Mouse (Mus musculus) embryonic facial prominence, embryonic 12.5 days (tissue): ENCODE data around the gene Fkrp. TPM values are rescaled to one million over a fixed set of nuclear protein-coding genes. Genes with fewer than 3 reads are reported as not detected.
A peak's percentile ranks its signal among the peaks of the same experiment; 100 is the strongest.

Source experiments
- ATAC-seq: fragments of 200-750 bp; cut with Nextera tagmentation; 2 replicates; pipeline ENCODE4 v1.8.0; 2017; ENCODE audit not compliant: insufficient number of reproducible peaks, insufficient read depth, low FRiP score, low TSS enrichment
- H3K27ac ChIP-seq: fragments of 300-500 bp; sonication (generic); 2 replicates; pipeline ENCODE4 v1.5.1; 2016; ENCODE audit warnings: mild to moderate bottlenecking
- H3K27me3 ChIP-seq: fragments of 300-500 bp; sonication (generic); 2 replicates; pipeline ENCODE4 v1.6.1; 2016; ENCODE audit warnings: mild to moderate bottlenecking, moderate library complexity
- H3K36me3 ChIP-seq: fragments of 300-500 bp; sonication (generic); 2 replicates; pipeline ENCODE4 v1.6.1; 2016; ENCODE audit warnings: mild to moderate bottlenecking
- H3K4me1 ChIP-seq: fragments of 300-500 bp; sonication (generic); 2 replicates; pipeline ENCODE4 v1.6.1; 2016
- H3K4me2 ChIP-seq: fragments of 300-500 bp; sonication (generic); replicated peaks from 2 replicates; pipeline ENCODE4 v1.6.1; 2016; ENCODE audit warnings: mild to moderate bottlenecking, moderate library complexity
- H3K4me3 ChIP-seq: fragments of 300-500 bp; sonication (generic); 2 replicates; pipeline ENCODE4 v1.5.1; 2016; ENCODE audit warnings: mild to moderate bottlenecking
- H3K9ac ChIP-seq: fragments of 300-500 bp; sonication (generic); 2 replicates; pipeline ENCODE4 v1.6.1; 2016; ENCODE audit warnings: mild to moderate bottlenecking, moderate library complexity
- H3K9me3 ChIP-seq: fragments of 300-500 bp; sonication (generic); 2 replicates; pipeline ENCODE4 v1.6.1; 2016; ENCODE audit warnings: mild to moderate bottlenecking, moderate library complexity
- WGBS: fragments of 180-500 bp; shearing (Covaris S2); methylation state at CpG from one replicate; pipeline ENCODE4 v1.1.7; 2016; 5-methylcytosine and 5-hydroxymethylcytosine counted together
- polyA plus RNA-seq: library from polyadenylated mRNA; unstranded; fragments of >200 nt; fragmentation: Nextera tagmentation; extraction: Ambion mirVana; gene quantifications from 2 replicates; pipeline ENCODE4 v1.2.1, GENCODE M21; 2016

The Fkrp gene
- polyA plus RNA-seq, 1 experiment from 2014 or later: 31.4 TPM

DNA sequence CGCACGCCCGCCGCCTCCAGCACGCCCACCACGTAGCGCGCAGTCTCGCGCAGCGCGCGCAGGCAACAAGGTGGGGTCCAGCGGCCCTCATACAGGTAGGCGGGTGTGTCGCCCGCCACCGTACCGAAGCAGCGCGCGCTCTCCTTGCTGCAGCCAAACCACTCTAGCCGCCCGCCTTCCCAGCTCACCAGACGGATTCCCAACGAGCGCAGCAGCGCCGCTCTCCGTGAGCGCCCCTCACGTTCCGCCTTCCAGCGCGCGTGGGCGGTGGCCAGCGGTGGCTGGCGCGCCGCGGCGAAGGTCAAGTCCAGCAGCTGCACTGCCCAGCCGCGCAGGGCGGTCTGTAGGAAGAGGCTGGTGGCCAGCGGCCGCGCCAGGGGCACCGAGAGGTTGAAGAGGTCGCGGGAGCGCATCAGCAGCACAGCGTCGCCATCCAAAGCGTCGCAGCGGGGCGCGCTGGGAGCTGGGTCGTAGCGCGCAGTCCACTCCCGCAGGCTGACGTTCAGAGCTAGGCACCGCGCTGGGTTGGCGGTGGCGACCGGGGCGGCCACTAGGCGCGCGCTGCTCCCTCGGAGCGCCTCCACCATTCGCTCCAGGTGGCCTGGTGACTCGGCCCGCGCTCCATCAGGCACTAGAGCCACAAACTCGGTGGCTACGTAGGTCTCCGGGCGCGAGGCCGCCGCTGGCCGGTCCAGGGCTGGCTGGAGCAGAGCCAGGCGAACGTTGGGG is 5.4 kb downstream of the Fkrp start:
- WGBS: 5% methylated on average over 84 of the region's 90 CpGs
- Histone ChIP-seq H3K27me3 (peaks cover 25% of the 10 kb centered on the region), H3K9me3 (no peaks in the 10 kb centered on the region), H3K36me3 (peaks cover 32% of the 10 kb centered on the region), H3K9ac (peak overlapping the region; percentile 56), H3K4me1 (peaks cover 27% of the 10 kb centered on the region), H3K4me3 (peak overlapping the region; percentile 48), H3K4me2 (peak overlapping the region; percentile 96), H3K27ac (0 out of 2 replicates have a peak overlapping the region, but pooled peaks have one; percentile 4)
- no peak for ATAC-seq

DNA sequence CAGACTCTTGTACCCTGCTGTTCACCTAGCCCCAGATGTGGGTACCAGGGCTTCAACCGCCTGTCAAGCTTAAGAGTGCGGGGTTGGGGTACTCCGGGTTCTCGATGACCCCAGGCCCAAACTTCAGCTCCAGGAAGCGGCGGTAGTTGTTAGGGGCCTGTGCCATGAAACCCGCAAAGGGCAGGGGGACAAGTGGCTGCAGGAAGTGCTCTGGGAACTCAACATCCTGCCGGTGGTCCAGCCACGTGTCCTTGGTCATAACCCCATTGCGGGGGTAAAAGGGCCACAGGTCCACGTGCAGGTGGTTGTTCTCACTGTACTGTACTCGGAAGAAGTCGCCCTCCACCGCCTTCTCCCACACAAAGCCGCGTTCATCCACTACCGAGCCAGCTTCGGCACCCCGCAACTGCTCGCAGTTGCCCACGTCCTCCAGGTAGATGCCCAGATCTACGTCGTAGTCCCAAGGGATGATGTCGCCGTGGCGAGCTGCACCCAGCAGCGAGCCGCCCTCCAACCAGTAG is 6.1 kb downstream of the Fkrp start:
- Histone ChIP-seq H3K36me3 (peaks cover 32% of the 10 kb centered on the region), H3K4me2 (peak overlapping the region; percentile 96), H3K27me3 (peaks cover 25% of the 10 kb centered on the region), H3K9ac (no peak overlapping the region), H3K27ac (no peak overlapping the region), H3K4me3 (peak overlapping the region; percentile 48), H3K4me1 (peaks cover 25% of the 10 kb centered on the region), H3K9me3 (no peaks in the 10 kb centered on the region)
- WGBS: 48% methylated on average over 28 of the region's 28 CpGs
- no peak for ATAC-seq

DNA sequence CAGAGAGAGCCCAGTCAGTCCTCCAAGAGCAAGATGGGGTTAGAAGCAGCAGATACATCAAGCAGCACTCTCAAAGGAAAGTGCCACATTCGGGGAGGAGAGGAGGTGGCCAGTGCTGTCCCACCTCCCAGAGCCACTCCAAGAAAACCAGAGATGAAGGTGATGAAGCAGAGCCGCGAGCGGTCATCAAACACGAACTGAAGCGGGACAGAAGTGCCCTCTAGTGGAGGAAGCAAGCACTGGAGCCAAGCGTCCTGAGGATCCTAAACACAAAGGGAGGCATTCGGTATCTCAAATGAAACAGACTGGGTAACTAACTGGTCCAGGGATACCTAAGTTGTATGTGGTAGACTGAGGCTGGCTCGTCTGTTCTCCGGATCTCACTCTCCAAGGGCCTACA is 6.8 kb downstream of the Fkrp start:
- peaks cover 32% of the 10 kb centered on the region for H3K36me3 ChIP-seq
- no peak overlapping the region for H3K27ac ChIP-seq
- H3K9me3 ChIP-seq: no peaks in the 10 kb centered on the region
- H3K4me2 ChIP-seq: no peak overlapping the region
- no peak overlapping the region for H3K4me3 ChIP-seq
- no peak for ATAC-seq
- H3K9ac ChIP-seq: no peak overlapping the region
- WGBS: 31% methylated on average over 10 of the region's 10 CpGs
- H3K27me3 ChIP-seq: peaks cover 25% of the 10 kb centered on the region
- H3K4me1 ChIP-seq: peaks cover 20% of the 10 kb centered on the region

GRCm38 (mm10) chr7:16808647-16809046 is 7.9 kb downstream of the Fkrp start:
- H3K27me3 ChIP-seq: peaks cover 25% of the 10 kb centered on the region
- no peaks in the 10 kb centered on the region for H3K9me3 ChIP-seq
- H3K27ac ChIP-seq: no peak overlapping the region
- 80% methylated on average over 9 of the region's 9 CpGs for WGBS
- no peak for ATAC-seq
- H3K4me1 ChIP-seq: peaks cover 20% of the 10 kb centered on the region
- peaks cover 23% of the 10 kb centered on the region for H3K36me3 ChIP-seq
- H3K4me3 ChIP-seq: no peak overlapping the region
- H3K4me2 ChIP-seq: no peak overlapping the region
- no peak overlapping the region for H3K9ac ChIP-seq

- H3K4me3 ChIP-seq: no peak overlapping the region
- H3K27ac ChIP-seq: no peak overlapping the region
- H3K27me3 ChIP-seq: peaks cover 25% of the 10 kb centered on the region
- WGBS: 87% methylated on average over 9 of the region's 9 CpGs
- no peaks in the 10 kb centered on the region for H3K9me3 ChIP-seq
- peaks cover 18% of the 10 kb centered on the region for H3K36me3 ChIP-seq
- H3K4me2 ChIP-seq: no peak overlapping the region
- no peak overlapping the region for H3K9ac ChIP-seq
- ATAC-seq: no peak
- H3K4me1 ChIP-seq: peaks cover 20% of the 10 kb centered on the region
Observed at GRCm38 (mm10) chr7:16807936-16808335, 8.6 kb downstream of the Fkrp start.

DNA sequence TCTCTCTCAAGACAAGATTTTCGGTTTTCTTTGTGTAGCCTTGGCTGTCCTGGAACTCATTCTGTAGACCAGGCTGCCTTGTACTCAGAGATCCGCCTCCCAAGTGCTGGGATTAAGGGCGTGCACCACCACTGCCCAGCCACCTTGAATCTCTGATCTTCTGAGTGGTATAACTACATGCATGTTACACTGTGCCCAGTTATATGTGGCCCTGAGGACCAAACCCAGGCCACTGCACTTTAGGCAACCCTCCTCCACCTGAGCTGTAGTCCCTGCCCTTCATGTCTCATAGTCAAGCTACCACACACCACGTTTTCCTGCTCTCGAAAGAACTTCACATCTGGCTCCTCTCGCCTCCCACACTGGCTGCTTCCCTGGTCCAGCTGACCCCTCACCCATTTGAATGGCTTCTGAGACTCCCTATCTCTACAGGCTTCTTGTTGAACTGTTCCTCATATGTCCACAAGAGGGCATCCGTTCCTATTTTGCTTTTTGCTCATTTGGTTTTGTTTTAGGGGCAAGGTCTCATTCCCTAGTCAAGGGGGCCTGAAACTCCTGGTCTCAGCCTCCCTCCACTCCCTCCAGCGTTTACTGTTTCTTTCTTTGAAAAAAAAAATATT is 12.0 kb downstream of the Fkrp start:
- H3K4me2 ChIP-seq: no peak overlapping the region
- H3K9ac ChIP-seq: no peak overlapping the region
- 33% methylated on average over 8 of the region's 8 CpGs for WGBS
- H3K9me3 ChIP-seq: no peaks in the 10 kb centered on the region
- H3K27me3 ChIP-seq: no peaks in the 10 kb centered on the region
- no peak for ATAC-seq
- H3K4me1 ChIP-seq: no peaks in the 10 kb centered on the region
- no peak overlapping the region for H3K4me3 ChIP-seq
- no peak overlapping the region for H3K27ac ChIP-seq
- H3K36me3 ChIP-seq: peaks cover 16% of the 10 kb centered on the region

DNA sequence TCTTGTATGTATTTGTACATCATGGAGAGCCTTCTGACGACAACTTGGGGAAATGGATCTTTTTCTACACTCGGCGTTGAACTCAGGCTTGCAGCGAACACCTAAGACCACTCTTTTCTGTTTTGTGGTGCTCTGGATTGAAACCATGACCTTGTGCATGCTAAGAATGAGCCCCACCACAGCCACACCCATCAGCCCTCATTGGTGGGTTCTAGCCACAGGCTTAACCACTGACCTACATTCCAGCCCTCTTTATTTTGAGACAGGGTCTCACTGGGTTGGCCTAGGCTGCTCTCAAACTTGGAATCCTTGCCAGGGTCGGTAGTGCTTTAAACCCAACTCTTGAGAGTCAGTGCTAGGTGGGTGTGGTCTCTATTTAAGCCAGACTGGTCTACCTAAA is 21.6 kb downstream of the Fkrp start:
- Histone ChIP-seq H3K4me3 (no peak overlapping the region), H3K9me3 (no peaks in the 10 kb centered on the region), H3K27ac (no peak overlapping the region), H3K4me2 (no peak overlapping the region), H3K9ac (no peak overlapping the region), H3K4me1 (no peaks in the 10 kb centered on the region), H3K27me3 (no peaks in the 10 kb centered on the region), H3K36me3 (peaks cover 25% of the 10 kb centered on the region; the same call in 1 of the 2 replicates)
- WGBS: 88% methylated on average over 5 of the region's 5 CpGs
- no peak for ATAC-seq

DNA sequence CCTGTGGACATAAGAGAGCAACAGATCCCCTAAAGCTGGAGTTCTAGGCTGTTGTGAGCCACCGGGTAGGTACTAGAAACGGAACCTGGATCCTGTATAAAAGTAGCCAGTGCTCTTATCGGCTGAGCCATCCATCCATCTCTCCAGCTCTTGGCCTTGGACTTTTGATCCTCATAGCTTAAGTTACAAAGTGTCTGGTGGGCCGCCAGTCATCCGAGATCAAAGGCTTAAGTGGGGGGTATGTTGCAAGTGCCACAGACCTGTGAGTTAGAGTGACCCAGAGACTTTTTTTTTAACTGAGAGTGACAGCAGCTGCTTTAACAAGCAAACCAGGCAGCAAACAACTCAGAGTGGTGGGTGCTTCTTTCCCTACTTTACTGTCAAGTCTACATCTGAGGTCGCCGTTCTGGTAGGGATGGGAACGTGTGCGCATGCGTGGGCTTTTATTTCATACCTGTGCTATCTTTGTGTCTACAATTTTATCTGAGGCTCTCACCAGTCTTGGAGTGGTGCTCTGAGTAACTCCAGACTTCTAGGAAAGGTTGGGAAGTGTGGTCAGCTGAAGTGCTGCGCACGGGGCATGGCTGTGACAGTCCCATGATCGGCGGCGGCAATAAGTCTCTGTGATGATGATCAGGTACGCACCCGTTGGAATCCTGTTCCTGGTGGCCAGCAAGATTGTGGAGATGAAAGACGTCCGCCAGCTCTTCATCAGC is 23.4 kb downstream of the Fkrp start:
- Histone ChIP-seq H3K27ac (no peak overlapping the region), H3K27me3 (no peaks in the 10 kb centered on the region), H3K4me1 (no peaks in the 10 kb centered on the region), H3K36me3 (peaks cover 26% of the 10 kb centered on the region; the same call in 1 of the 2 replicates), H3K4me3 (no peak overlapping the region), H3K9ac (no peak overlapping the region), H3K4me2 (no peak overlapping the region), H3K9me3 (no peaks in the 10 kb centered on the region)
- WGBS: 88% methylated on average over 19 of the region's 19 CpGs
- ATAC-seq: no peak

DNA sequence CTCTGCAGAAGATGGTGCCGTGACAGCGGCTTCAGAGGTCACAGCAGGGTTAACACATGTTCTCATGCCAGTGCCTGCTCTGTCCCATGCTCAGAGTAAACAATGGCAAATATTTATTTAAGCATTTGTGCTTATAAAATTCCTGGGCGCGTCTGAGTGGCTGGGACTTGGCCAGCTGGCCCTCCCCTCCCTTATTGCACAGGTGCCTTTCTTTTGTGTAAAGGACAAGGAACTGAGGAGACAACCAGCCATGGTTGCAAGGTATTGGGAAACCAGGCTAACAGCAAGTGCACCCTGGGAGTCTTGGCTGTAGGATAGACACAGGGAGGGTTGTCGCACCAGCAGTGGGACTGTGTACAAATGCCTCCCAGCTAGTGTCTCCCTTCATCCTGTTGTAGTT is 24.2 kb downstream of the Fkrp start:
- H3K9me3 ChIP-seq: no peaks in the 10 kb centered on the region
- H3K9ac ChIP-seq: no peak overlapping the region
- ATAC-seq: no peak
- 67% methylated on average over 5 of the region's 5 CpGs for WGBS
- H3K4me3 ChIP-seq: no peak overlapping the region
- H3K27me3 ChIP-seq: no peaks in the 10 kb centered on the region
- no peak overlapping the region for H3K4me2 ChIP-seq
- peaks cover 24% of the 10 kb centered on the region; the same call in 1 of the 2 replicates for H3K36me3 ChIP-seq
- H3K4me1 ChIP-seq: no peaks in the 10 kb centered on the region
- H3K27ac ChIP-seq: no peak overlapping the region

- no peak for ATAC-seq
- Histone ChIP-seq H3K9ac (no peak overlapping the region), H3K4me2 (no peak overlapping the region), H3K36me3 (peaks cover 13% of the 10 kb centered on the region; the same call in 1 of the 2 replicates), H3K9me3 (no peaks in the 10 kb centered on the region), H3K27ac (no peak overlapping the region), H3K4me3 (no peak overlapping the region), H3K4me1 (peaks cover 23% of the 10 kb centered on the region), H3K27me3 (no peaks in the 10 kb centered on the region)
- WGBS: 88% methylated on average over 8 of the region's 8 CpGs
Observed at GRCm38 (mm10) chr7:16785541-16786083, 30.9 kb downstream of the Fkrp start.

DNA sequence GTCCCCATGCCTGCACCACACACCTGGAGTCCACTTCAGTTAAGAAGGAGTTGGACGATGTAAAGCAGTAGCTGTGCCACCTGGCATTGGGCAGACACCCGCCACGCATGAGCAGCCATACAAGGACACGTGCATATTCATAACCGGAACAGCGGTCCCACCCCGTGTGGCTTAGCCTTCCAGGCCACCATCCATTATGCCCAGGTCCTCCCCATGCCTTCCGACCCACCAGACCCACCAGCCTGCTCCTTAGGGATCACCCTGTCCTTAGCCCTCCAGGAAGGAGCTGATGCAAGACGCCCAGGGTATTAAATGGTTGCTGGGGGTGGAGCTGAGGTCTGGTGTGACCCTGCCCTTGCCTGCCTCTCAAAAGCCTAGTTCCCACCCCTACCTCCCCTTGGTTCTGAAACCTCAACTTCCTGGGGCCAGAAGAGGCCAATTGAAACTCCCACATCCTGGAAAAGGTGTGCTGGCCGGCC is 32.0 kb downstream of the Fkrp start:
- no peak for ATAC-seq
- no peak overlapping the region for H3K27ac ChIP-seq
- H3K27me3 ChIP-seq: no peaks in the 10 kb centered on the region
- no peaks in the 10 kb centered on the region for H3K9me3 ChIP-seq
- 82% methylated on average over 10 of the region's 10 CpGs for WGBS
- H3K36me3 ChIP-seq: peaks cover 13% of the 10 kb centered on the region; the same call in 1 of the 2 replicates
- H3K4me1 ChIP-seq: peaks cover 23% of the 10 kb centered on the region
- H3K9ac ChIP-seq: no peak overlapping the region
- H3K4me3 ChIP-seq: 0 out of 2 replicates have a peak overlapping the region, but pooled peaks have one; percentile 2
- H3K4me2 ChIP-seq: peak overlapping the region; percentile 99
